Mouse (Mus musculus): ENCODE measurements at regions not wholly inside any gene's neighbourhood (a gene's known extent, or its start where the extent isn't known, plus 50 kb on each side); places are given as distances from the start of the nearest gene placed in this dataset.

- no peak for DNase-seq (ENCODE audit: low read depth)
Measured at GRCm38 (mm10) chr15:58718282-58718681, 170.8 kb upstream of the Gm49356 start.

GRCm38 (mm10) chr15:58719410-58719809, 169.7 kb upstream of the Gm49356 start:
- DNase-seq (ENCODE audit: low read depth), result no peak

GRCm38 (mm10) chr15:58727041-58727440, 162.1 kb upstream of the Gm49356 start:
- DNase-seq (ENCODE audit: low read depth), result no peak

GRCm38 (mm10) chr15:58728264-58728663, 160.8 kb upstream of the Gm49356 start:
- no peak for DNase-seq (ENCODE audit: low read depth)

- no peak for DNase-seq (ENCODE audit: low read depth)
Measured at GRCm38 (mm10) chr15:58730861-58731260, 158.2 kb upstream of the Gm49356 start.

GRCm38 (mm10) chr15:58731346-58731745, 157.8 kb upstream of the Gm49356 start:
- no peak for DNase-seq (ENCODE audit: low read depth)

GRCm38 (mm10) chr15:58731952-58732642, 157.0 kb upstream of the Gm49356 start:
- peak; percentile 63 for DNase-seq (ENCODE audit: low read depth)
